Mouse (Mus musculus) Patski (cell line): ENCODE results near the gene Spi1. TPM values are rescaled to one million over a fixed set of nuclear protein-coding genes. Genes with fewer than 3 reads are reported as not detected.

Source experiments
- ATAC-seq: fragments of 100-300 bp; one replicate; pipeline ENCODE4 v1.8.0; 2021
- CTCF ChIA-PET: fragments of 350-600 bp; sonication (Branson Sonifier 250); formaldehyde crosslinking; loops from one replicate; lab custom pipeline; 2022; ENCODE audit warnings: inconsistent platforms; lab: Charles Lee
- POLR2A ChIA-PET: fragments of 350-600 bp; sonication (Branson Sonifier 250); formaldehyde crosslinking; loops from one replicate; lab custom pipeline; 2022; ENCODE audit warnings: antibody characterized with exemption, inconsistent platforms; lab: Charles Lee
- DNase-seq: peaks from one replicate; pipeline ENCODE4 v3.0.0-alpha.2; 2011; ENCODE audit warnings: low read depth, low spot score
- H3K27me3 ChIP-seq: fragments of 371-371 bp; one replicate; pipeline ENCODE4 v1.5.1; 2021
- CTCF ChIP-seq: fragments of 100-300 bp; IDR thresholded peaks from one replicate; pipeline ENCODE4 v1.5.1; 2021
- in situ Hi-C: fragments of 300-500 bp; cut with MboI; formaldehyde crosslinking; loops from 3 replicates; pipeline ENCODE4 v1.11.1; 2018; ENCODE audit warnings: low pct_unique_long_range_greater_than_20kb, mixed read lengths
- polyA plus RNA-seq: library from polyadenylated mRNA; unstranded; gene quantifications from one replicate; pipeline ENCODE4 v1.2.3, GENCODE M21; 2021

Gene Spi1
- polyA plus RNA-seq, 1 experiment from 2014 or later, result 1.1 TPM

GRCm38 (mm10) chr2:91052752-91053151 is 29.4 kb upstream of the Spi1 start:
- ATAC-seq, result no peak
- DNase-seq, result no peak
- H3K27me3 ChIP-seq, result no peaks in the 10 kb centered on the region
- no peak for TF ChIP-seq CTCF
- ChIA-PET CTCF (interaction anchor here (0.7 to 1.6 kb wide), 10 partner anchors 9 to 186 kb away, joined by 3 to 5 read pairs (median 4); no protein-coding TSS in a partner anchor), POLR2A (interaction anchor here (0.7 kb wide), 1 partner anchor 94 kb away, joined by 7 read pairs; no protein-coding TSS in a partner anchor)
- in situ Hi-C loops, result no loop called here

GRCm38 (mm10) chr2:91053181-91053933 is 28.8 kb upstream of the Spi1 start:
- no peaks in the 10 kb centered on the region for H3K27me3 ChIP-seq
- TF ChIP-seq CTCF, result no peak
- in situ Hi-C loops, result no loop called here
- POLR2A ChIA-PET, result interaction anchor here (0.7 to 1.1 kb wide), 2 partner anchors 11 to 94 kb away, joined by 3 to 7 read pairs; no protein-coding TSS in a partner anchor
- DNase-seq, result no peak
- CTCF ChIA-PET, result interaction anchor here (0.7 to 1.6 kb wide), 9 partner anchors 8 to 186 kb away, joined by 3 to 5 read pairs (median 4); no protein-coding TSS in a partner anchor
- ATAC-seq, result peak; percentile 32

GRCm38 (mm10) chr2:91053934-91054382 is 28.2 kb upstream of the Spi1 start, which contains the start of gene Psmc3:
Gene Psmc3, plus strand, starts transcription at chr2:91054009.
- TF ChIP-seq CTCF, result no peak
- in situ Hi-C loops, result no loop called here
- CTCF ChIA-PET, result interaction anchor here (0.7 kb wide), 1 partner anchor 12 kb away, joined by 3 read pairs; no protein-coding TSS in a partner anchor
- H3K27me3 ChIP-seq, result no peaks in the 10 kb centered on the region
- peak; percentile 91 for ATAC-seq
- POLR2A ChIA-PET, result interaction anchor here (1.1 kb wide), 1 partner anchor 10 kb away, joined by 3 read pairs; no protein-coding TSS in a partner anchor
- DNase-seq, result no peak

- TF ChIP-seq CTCF, result no peak
- ATAC-seq, result no peak
Measured at GRCm38 (mm10) chr2:91058435-91058834, 23.8 kb upstream of the Spi1 start.

GRCm38 (mm10) chr2:91059376-91059775 is 22.8 kb upstream of the Spi1 start:
- no peak for DNase-seq
- POLR2A ChIA-PET, result interaction anchor here (1.2 to 1.7 kb wide), 2 partner anchors 10 to 16 kb away, joined by 4 to 11 read pairs; partner anchors contain the start of gene Slc39a13
- CTCF ChIA-PET, result no interaction called here
- in situ Hi-C loops, result no loop called here
- TF ChIP-seq CTCF, result no peak
- ATAC-seq, result no peak
- no peaks in the 10 kb centered on the region for H3K27me3 ChIP-seq

More at GRCm38 (mm10) chr2:91058435-91058834, 23.8 kb upstream of the Spi1 start:
- POLR2A ChIA-PET, result interaction anchor here (0.9 to 1.2 kb wide), 2 partner anchors 15 to 200 kb away, joined by 4 to 5 read pairs; no protein-coding TSS in a partner anchor
- no peaks in the 10 kb centered on the region for H3K27me3 ChIP-seq
- in situ Hi-C loops, result no loop called here
- CTCF ChIA-PET, result no interaction called here
- no peak for DNase-seq

- H3K27me3 ChIP-seq, result no peaks in the 10 kb centered on the region
- in situ Hi-C loops, result loop anchor here (5.0 kb wide), 1 partner anchor 198 kb away; no protein-coding TSS in a partner anchor
- no peak for TF ChIP-seq CTCF
- ATAC-seq (no peak), DNase-seq (no peak)
- POLR2A ChIA-PET, result interaction anchor here (0.7 to 1.7 kb wide), 7 partner anchors 9 to 287 kb away, joined by 3 to 11 read pairs (median 4); partner anchors contain the start of gene Slc39a13
- CTCF ChIA-PET, result interaction anchor here (0.7 to 1.9 kb wide), 7 partner anchors 8 to 194 kb away, joined by 3 to 10 read pairs (median 5); no protein-coding TSS in a partner anchor
Measured at GRCm38 (mm10) chr2:91060544-91061355, 21.4 kb upstream of the Spi1 start.

GRCm38 (mm10) chr2:91061849-91062481 is 20.2 kb upstream of the Spi1 start:
- DNase-seq, result peak; percentile 95
- peak; percentile 89 for ATAC-seq
- no peak for TF ChIP-seq CTCF
- POLR2A ChIA-PET, result interaction anchor here (0.6 to 1.6 kb wide), 2 partner anchors 9 to 11 kb away, joined by 3 to 5 read pairs; partner anchors contain the start of gene Slc39a13
- CTCF ChIA-PET, result interaction anchor here (1.0 to 1.9 kb wide), 5 partner anchors 10 to 195 kb away, joined by 3 to 10 read pairs (median 6); no protein-coding TSS in a partner anchor
- no peaks in the 10 kb centered on the region for H3K27me3 ChIP-seq
- in situ Hi-C loops, result loop anchor here (5.0 kb wide), 1 partner anchor 200 kb away; no protein-coding TSS in a partner anchor

GRCm38 (mm10) chr2:91062779-91063606 is 19.2 kb upstream of the Spi1 start:
- TF ChIP-seq CTCF, result no peak
- no peak for ATAC-seq
- POLR2A ChIA-PET, result interaction anchor here (0.9 to 1.6 kb wide), 2 partner anchors 8 to 158 kb away, joined by 3 to 5 read pairs; partner anchors contain the start of gene Slc39a13
- in situ Hi-C loops, result loop anchor here (5.0 kb wide), 1 partner anchor 201 kb away; no protein-coding TSS in a partner anchor
- no peak for DNase-seq
- CTCF ChIA-PET, result no interaction called here
- H3K27me3 ChIP-seq, result no peaks in the 10 kb centered on the region
